Mouse (Mus musculus): ENCODE data around the gene Cldnd2.

Cldnd2 gene

GRCm38 (mm10) chr7:43443917-43444293 is 3.3 kb downstream of the Cldnd2 start, which contains the start of the genes Etfb and Gm45233:
Etfb (plus strand) TSS chr7:43444083.
Gm45233 (plus strand) TSS chr7:43444128.
- in situ Hi-C loops (cut with MboI; ENCODE audit: low sequenced_read_pairs) = no loop called here

- in situ Hi-C loops (cut with MboI; ENCODE audit: low sequenced_read_pairs) = no loop called here
Measured at GRCm38 (mm10) chr7:43447801-43448200, 7.2 kb downstream of the Cldnd2 start.

GRCm38 (mm10) chr7:43448246-43448645 is 7.7 kb downstream of the Cldnd2 start:
- in situ Hi-C loops (cut with MboI; ENCODE audit: low sequenced_read_pairs) = no loop called here

GRCm38 (mm10) chr7:43449811-43450210 is 9.2 kb downstream of the Cldnd2 start:
- in situ Hi-C loops (cut with MboI; ENCODE audit: low sequenced_read_pairs) = no loop called here

GRCm38 (mm10) chr7:43451726-43452125 is 11.1 kb downstream of the Cldnd2 start:
- in situ Hi-C loops (cut with MboI; ENCODE audit: low sequenced_read_pairs) = no loop called here

- in situ Hi-C loops (cut with MboI; ENCODE audit: low sequenced_read_pairs) = no loop called here
Measured at GRCm38 (mm10) chr7:43452609-43453008, 12.0 kb downstream of the Cldnd2 start.

GRCm38 (mm10) chr7:43453599-43454355 is 13.2 kb downstream of the Cldnd2 start:
- in situ Hi-C loops (cut with MboI; ENCODE audit: low sequenced_read_pairs) = no loop called here

GRCm38 (mm10) chr7:43454371-43454770 is 13.8 kb downstream of the Cldnd2 start:
- in situ Hi-C loops (cut with MboI; ENCODE audit: low sequenced_read_pairs) = no loop called here

- in situ Hi-C loops (cut with MboI; ENCODE audit: low sequenced_read_pairs) = no loop called here
Measured at GRCm38 (mm10) chr7:43462851-43463250, 22.3 kb downstream of the Cldnd2 start, which contains the start of gene Vsig10l. Vsig10l (plus strand) TSS chr7:43463151.

GRCm38 (mm10) chr7:43463976-43464375 is 23.4 kb downstream of the Cldnd2 start:
- in situ Hi-C loops (cut with MboI; ENCODE audit: low sequenced_read_pairs) = no loop called here

GRCm38 (mm10) chr7:43464864-43465343 is 24.3 kb downstream of the Cldnd2 start:
- in situ Hi-C loops (cut with MboI; ENCODE audit: low sequenced_read_pairs) = no loop called here

GRCm38 (mm10) chr7:43465344-43466098 is 24.9 kb downstream of the Cldnd2 start:
- in situ Hi-C loops (cut with MboI; ENCODE audit: low sequenced_read_pairs) = no loop called here

GRCm38 (mm10) chr7:43466099-43466694 is 25.6 kb downstream of the Cldnd2 start:
- in situ Hi-C loops (cut with MboI; ENCODE audit: low sequenced_read_pairs) = no loop called here

- in situ Hi-C loops (cut with MboI; ENCODE audit: low sequenced_read_pairs) = no loop called here
Measured at GRCm38 (mm10) chr7:43470373-43470772, 29.8 kb downstream of the Cldnd2 start.

GRCm38 (mm10) chr7:43475706-43476105 is 35.1 kb downstream of the Cldnd2 start:
- in situ Hi-C loops (cut with MboI; ENCODE audit: low sequenced_read_pairs) = no loop called here

GRCm38 (mm10) chr7:43476376-43476775 is 35.8 kb downstream of the Cldnd2 start:
- in situ Hi-C loops (cut with MboI; ENCODE audit: low sequenced_read_pairs) = no loop called here

- in situ Hi-C loops (cut with MboI; ENCODE audit: low sequenced_read_pairs) = no loop called here
Measured at GRCm38 (mm10) chr7:43481191-43481590, 40.6 kb downstream of the Cldnd2 start.

GRCm38 (mm10) chr7:43482090-43482716 is 41.6 kb downstream of the Cldnd2 start:
- in situ Hi-C loops (cut with MboI; ENCODE audit: low sequenced_read_pairs) = no loop called here

GRCm38 (mm10) chr7:43483236-43483635 is 42.7 kb downstream of the Cldnd2 start:
- in situ Hi-C loops (cut with MboI; ENCODE audit: low sequenced_read_pairs) = no loop called here

- in situ Hi-C loops (cut with MboI; ENCODE audit: low sequenced_read_pairs) = no loop called here
Measured at GRCm38 (mm10) chr7:43488646-43489045, 48.1 kb downstream of the Cldnd2 start.

GRCm38 (mm10) chr7:43489631-43490125 is 49.1 kb downstream of the Cldnd2 start, which contains the start of gene Iglon5:
Iglon5 (minus strand) TSS chr7:43490075.
- in situ Hi-C loops (cut with MboI; ENCODE audit: low sequenced_read_pairs) = no loop called here

All from CH12F3 (cell line).